Mouse (Mus musculus) brain, embryonic 14.5 days (tissue): ENCODE data around the gene Ndufb4. TPM values are rescaled to one million over a fixed set of nuclear protein-coding genes. Genes with fewer than 3 reads are reported as not detected.

Experiments
- DNase-seq: peaks from one replicate; pipeline ENCODE4 v3.0.0-alpha.2; 2011; ENCODE audit warnings: low read depth
- CTCF ChIP-seq: fragments of 200-500 bp; IDR thresholded peaks from 2 replicates; pipeline ENCODE4 v1.5.1; 2012; ENCODE audit warnings: inconsistent platforms, mild to moderate bottlenecking, moderate library complexity, borderline replicate concordance; ENCODE audit not compliant: insufficient read depth, insufficient read length; ENCODE audit errors: extremely low read depth
- POLR2A ChIP-seq: fragments of 200-500 bp; IDR thresholded peaks from 2 replicates; pipeline ENCODE4 v1.6.1; 2012; ENCODE audit warnings: mild to moderate bottlenecking, inconsistent platforms, borderline replicate concordance; ENCODE audit not compliant: poor library complexity, insufficient read depth, insufficient read length, severe bottlenecking; ENCODE audit errors: extremely low read depth
- polyA plus RNA-seq: library from polyadenylated mRNA; depleted of rRNA; stranded (reverse); fragments of >200 nt; gene quantifications from 2 replicates; pipeline ENCODE4 v1.2.3, GENCODE M21; 2012

Gene Ndufb4
- polyA plus RNA-seq, 1 experiment, result 41.7 TPM

DNA sequence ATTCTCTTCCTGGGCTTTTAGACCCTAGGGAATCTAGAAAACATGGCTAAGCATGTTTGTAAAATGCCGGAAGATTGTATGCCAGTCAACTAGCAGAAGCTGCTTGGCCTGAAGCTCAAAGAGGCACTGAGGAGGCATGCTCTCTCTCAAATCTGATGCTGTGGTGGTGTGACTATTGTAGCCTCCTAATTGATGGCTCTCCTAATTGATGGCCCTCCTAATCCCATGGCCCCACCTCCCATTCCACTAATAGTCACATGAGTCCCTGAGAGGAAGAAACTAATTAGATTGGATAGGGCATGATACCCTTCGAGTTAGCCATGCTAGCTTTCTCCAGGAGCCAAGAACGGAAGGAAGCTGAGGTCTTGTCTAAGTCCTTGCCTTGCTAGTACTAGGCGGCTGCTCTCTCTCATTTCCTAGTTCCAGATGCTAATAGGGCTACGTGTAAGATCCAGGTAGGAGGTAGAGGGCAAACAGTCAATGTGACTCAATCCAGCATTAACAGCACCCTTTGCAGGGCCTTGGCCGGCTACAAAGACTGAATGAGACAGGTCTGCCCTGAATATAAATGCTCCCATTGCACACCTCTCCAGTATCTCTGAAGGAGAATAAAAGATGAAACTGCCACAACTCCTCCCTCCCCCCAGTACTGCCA is 31.8 kb upstream of the Ndufb4 start:
- TF ChIP-seq POLR2A (no peak), CTCF (no peak)

GRCm38 (mm10) chr16:37684634-37685441 is 30.6 kb upstream of the Ndufb4 start:
- DNase-seq, result peak; percentile 98
- TF ChIP-seq POLR2A (no peak), CTCF (peak; percentile 88)

More for the DNA sequence above, 31.8 kb upstream of the Ndufb4 start:
- peak; percentile 54 for DNase-seq

DNA sequence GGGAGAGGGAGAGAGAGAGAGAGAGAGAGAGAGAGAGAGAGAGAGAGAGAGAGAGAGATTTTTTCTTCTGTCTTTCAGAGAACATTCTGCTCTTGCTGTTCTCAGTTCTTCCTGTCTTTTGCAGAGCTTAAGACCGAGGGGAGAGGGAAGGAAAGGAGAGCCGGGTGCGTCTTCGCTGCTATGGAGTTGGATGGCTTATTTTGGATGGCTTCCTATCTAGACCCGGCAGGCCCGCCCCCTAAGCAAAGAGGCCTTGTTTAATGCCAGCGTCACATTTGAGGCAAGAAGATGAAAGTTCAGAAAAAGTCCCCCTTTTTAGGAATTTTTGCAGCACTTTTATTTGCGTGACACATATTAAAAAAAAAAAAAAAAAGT is 30.0 kb upstream of the Ndufb4 start:
- no peak for TF ChIP-seq CTCF
- no peak for TF ChIP-seq POLR2A
- peak; percentile 68 for DNase-seq

GRCm38 (mm10) chr16:37683154-37684130 is 29.2 kb upstream of the Ndufb4 start:
- peak; percentile 75 for DNase-seq
- TF ChIP-seq POLR2A, result no peak
- no peak for TF ChIP-seq CTCF

- TF ChIP-seq CTCF, result peak; percentile 84
- TF ChIP-seq POLR2A, result no peak
- DNase-seq, result peak; percentile 92
Measured at GRCm38 (mm10) chr16:37682309-37682975, 28.2 kb upstream of the Ndufb4 start.

- no peak for DNase-seq
- TF ChIP-seq CTCF (no peak), POLR2A (no peak)
Measured at GRCm38 (mm10) chr16:37680831-37681230, 26.6 kb upstream of the Ndufb4 start.

GRCm38 (mm10) chr16:37680216-37680615 is 26.0 kb upstream of the Ndufb4 start:
- TF ChIP-seq CTCF, result no peak
- no peak for TF ChIP-seq POLR2A
- no peak for DNase-seq

DNA sequence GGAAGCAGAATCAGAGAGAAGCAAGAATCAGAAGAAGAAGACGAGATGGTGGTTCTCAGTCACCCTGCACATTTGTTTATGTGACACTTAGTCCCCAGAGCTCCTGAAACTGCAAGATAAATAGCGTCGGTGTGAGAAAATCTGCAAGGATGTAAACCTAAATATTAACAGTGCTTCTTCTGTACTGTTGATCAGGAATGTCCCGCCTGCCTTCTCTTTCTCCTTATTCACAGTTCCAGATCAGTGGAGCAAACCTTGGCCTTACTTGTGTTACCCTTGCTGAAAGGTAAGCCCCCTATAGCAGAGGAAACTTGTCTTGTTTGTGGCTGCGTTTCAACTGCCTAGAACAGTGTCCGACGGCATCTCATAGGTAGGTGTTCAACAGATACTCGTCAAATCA is 23.3 kb upstream of the Ndufb4 start:
- TF ChIP-seq CTCF, result no peak
- no peak for TF ChIP-seq POLR2A
- no peak for DNase-seq

GRCm38 (mm10) chr16:37676677-37677072 is 22.4 kb upstream of the Ndufb4 start:
- TF ChIP-seq POLR2A (no peak), CTCF (no peak)
- no peak for DNase-seq

- DNase-seq, result peak; percentile 85
- TF ChIP-seq POLR2A, result no peak
- no peak for TF ChIP-seq CTCF
Measured at GRCm38 (mm10) chr16:37676024-37676676, 21.9 kb upstream of the Ndufb4 start.
